Mouse (Mus musculus) forebrain, embryonic 14.5 days (tissue): ENCODE results near the gene Fastk. TPM values are rescaled to one million over a fixed set of nuclear protein-coding genes. Genes with fewer than 3 reads are reported as not detected.
"Not testable (repeated sequence)": the region's sequence is repeated elsewhere in the genome, so short reads cannot be mapped to it uniquely, and the experiment has no call there.

ENCODE experiments used
- ATAC-seq: fragments of 200-750 bp; cut with Nextera tagmentation; 2 replicates; pipeline ENCODE4 v1.8.0; 2017; ENCODE audit warnings: mild to moderate bottlenecking, moderate library complexity
- DNase-seq: peaks from one replicate; pipeline ENCODE4 v3.0.0-alpha.2; 2015; ENCODE audit warnings: low spot score
- H3K27ac ChIP-seq: fragments of 300-500 bp; sonication (generic); 2 replicates; pipeline ENCODE4 v1.5.1; 2014; ENCODE audit warnings: low read depth, mild to moderate bottlenecking, control low read depth, low read length, moderate library complexity
- H3K27me3 ChIP-seq: fragments of 300-500 bp; sonication (generic); replicated peaks from 2 replicates; pipeline ENCODE4 v1.6.1; 2014; ENCODE audit warnings: low read length, control low read depth, mixed read lengths; ENCODE audit not compliant: control insufficient read depth, insufficient read depth
- H3K36me3 ChIP-seq: fragments of 300-500 bp; sonication (generic); 2 replicates; pipeline ENCODE4 v1.6.1; 2014; ENCODE audit warnings: low read length, control low read depth; ENCODE audit not compliant: control insufficient read depth, insufficient read depth
- H3K4me1 ChIP-seq: fragments of 300-500 bp; sonication (generic); 2 replicates; pipeline ENCODE4 v1.6.1; 2014; ENCODE audit warnings: antibody characterized with exemption, low read length, control low read depth; ENCODE audit not compliant: control insufficient read depth, insufficient read depth
- H3K4me2 ChIP-seq: fragments of 300-500 bp; sonication (generic); 2 replicates; pipeline ENCODE4 v1.6.1; 2014; ENCODE audit warnings: mild to moderate bottlenecking, control low read depth, low read length
- H3K4me3 ChIP-seq: fragments of 300-500 bp; sonication (generic); 2 replicates; pipeline ENCODE4 v1.5.1; 2014; ENCODE audit warnings: low read depth, low read length, control low read depth
- H3K9ac ChIP-seq: fragments of 300-500 bp; sonication (generic); 2 replicates; pipeline ENCODE4 v1.6.1; 2014; ENCODE audit warnings: mild to moderate bottlenecking, low read length, control low read depth, moderate library complexity
- H3K9me3 ChIP-seq: fragments of 300-500 bp; sonication (generic); replicated peaks from 2 replicates; pipeline ENCODE4 v1.6.1; 2016; ENCODE audit warnings: low read length, control low read depth, mixed read lengths; ENCODE audit not compliant: control insufficient read depth
- WGBS: fragments of 180-500 bp; shearing (Covaris S2); extraction: QIAGEN DNeasy Blood & Tissue Kit; methylation state at CpG from one replicate; pipeline ENCODE4 v1.1.7; 2014; 5-methylcytosine and 5-hydroxymethylcytosine counted together
- polyA plus RNA-seq: library from polyadenylated mRNA; unstranded; fragments of >200 nt; fragmentation: Nextera tagmentation; extraction: Ambion mirVana; gene quantifications from 2 replicates; pipeline ENCODE4 v1.2.1, GENCODE M21; 2014

Gene Fastk
- polyA plus RNA-seq, 1 experiment from 2014 or later: 89.3 TPM

- DNase-seq (no peak), ATAC-seq (no peak)
- Histone ChIP-seq H3K4me2 (no peak overlapping the region), H3K4me3 (no peak overlapping the region), H3K9me3 (no peaks in the 10 kb centered on the region), H3K9ac (no peak overlapping the region), H3K27ac (no peak overlapping the region), H3K27me3 (no peaks in the 10 kb centered on the region), H3K4me1 (no peaks in the 10 kb centered on the region), H3K36me3 (peaks cover 49% of the 10 kb centered on the region)
- WGBS: 86% methylated on average over 6 of the region's 6 CpGs
These were observed 40.3 kb downstream of the Fastk start for GRCm38 (mm10) chr5:24404594-24405360.

GRCm38 (mm10) chr5:24401969-24402368, 43.1 kb downstream of the Fastk start:
- Histone ChIP-seq H3K4me3 (no peak overlapping the region), H3K36me3 (peaks cover 45% of the 10 kb centered on the region), H3K27ac (no peak overlapping the region), H3K4me2 (no peak overlapping the region), H3K9ac (no peak overlapping the region), H3K27me3 (no peaks in the 10 kb centered on the region), H3K9me3 (no peaks in the 10 kb centered on the region), H3K4me1 (no peaks in the 10 kb centered on the region)
- no peak for DNase-seq
- 74% methylated on average over 9 of the region's 9 CpGs for WGBS
- no peak for ATAC-seq

- Histone ChIP-seq H3K27ac (no peak overlapping the region), H3K4me1 (no peaks in the 10 kb centered on the region), H3K9ac (no peak overlapping the region), H3K9me3 (no peaks in the 10 kb centered on the region), H3K4me2 (no peak overlapping the region), H3K36me3 (peaks cover 38% of the 10 kb centered on the region), H3K4me3 (no peak overlapping the region), H3K27me3 (no peaks in the 10 kb centered on the region)
- ATAC-seq (no peak), DNase-seq (no peak)
- WGBS: 94% methylated on average over 5 of the region's 5 CpGs
These were observed 44.0 kb downstream of the Fastk start for GRCm38 (mm10) chr5:24400911-24401605.

- H3K4me1 ChIP-seq: no peaks in the 10 kb centered on the region
- no peak overlapping the region for H3K27ac ChIP-seq
- no peak for ATAC-seq
- H3K9ac ChIP-seq: no peak overlapping the region
- 87% methylated on average over 11 of the region's 11 CpGs for WGBS
- peaks cover 38% of the 10 kb centered on the region; the same call in 1 of the 2 replicates for H3K36me3 ChIP-seq
- H3K4me3 ChIP-seq: no peak overlapping the region
- H3K9me3 ChIP-seq: no peaks in the 10 kb centered on the region
- no peaks in the 10 kb centered on the region for H3K27me3 ChIP-seq
- no peak for DNase-seq
- H3K4me2 ChIP-seq: no peak overlapping the region
These were observed 44.7 kb downstream of the Fastk start for GRCm38 (mm10) chr5:24400362-24400761.

- 86% methylated on average over 10 of the region's 10 CpGs for WGBS
- no peaks in the 10 kb centered on the region for H3K27me3 ChIP-seq
- ATAC-seq: no peak
- peaks cover 38% of the 10 kb centered on the region; the same call in 1 of the 2 replicates for H3K36me3 ChIP-seq
- no peaks in the 10 kb centered on the region for H3K4me1 ChIP-seq
- no peak overlapping the region for H3K27ac ChIP-seq
- no peak overlapping the region for H3K4me3 ChIP-seq
- no peak overlapping the region for H3K4me2 ChIP-seq
- no peak overlapping the region for H3K9ac ChIP-seq
- DNase-seq: no peak
- H3K9me3 ChIP-seq: no peaks in the 10 kb centered on the region
These were observed 45.4 kb downstream of the Fastk start for GRCm38 (mm10) chr5:24399686-24400085.

GRCm38 (mm10) chr5:24396254-24396653, 48.8 kb downstream of the Fastk start:
- WGBS: 94% methylated on average over 6 of the region's 6 CpGs
- not testable (repeated sequence) for H3K9me3 ChIP-seq, H3K9ac ChIP-seq

GRCm38 (mm10) chr5:24394165-24394894, 50.8 kb downstream of the Fastk start:
- H3K4me1 ChIP-seq: no peaks in the 10 kb centered on the region

More at GRCm38 (mm10) chr5:24396254-24396653, 48.8 kb downstream of the Fastk start:
- not testable (repeated sequence) for H3K27ac ChIP-seq, ATAC-seq, H3K4me3 ChIP-seq, H3K4me2 ChIP-seq, H3K4me1 ChIP-seq, H3K27me3 ChIP-seq, DNase-seq
- 0 out of 2 replicates have a peak, but pooled peaks cover 12% of the 10 kb centered on the region for H3K36me3 ChIP-seq

GRCm38 (mm10) chr5:24393392-24393997, 51.6 kb downstream of the Fastk start, which contains the start of gene Abcb8:
Abcb8 (plus strand) TSS chr5:24393663.
- Histone ChIP-seq H3K36me3 (no peaks in the 10 kb centered on the region), H3K27ac (peak within 1 kb of the TSS; percentile 84), H3K4me3 (peak within 1 kb of the TSS; percentile 58), H3K4me2 (peak within 1 kb of the TSS; percentile 58), H3K27me3 (peaks cover 8% of the 10 kb centered on the region; the same call in 1 of the 2 replicates), H3K9me3 (no peaks in the 10 kb centered on the region), H3K4me1 (no peaks in the 10 kb centered on the region), H3K9ac (peak within 1 kb of the TSS; percentile 68)
- WGBS: 19% methylated on average over 7 of the region's 7 CpGs
- DNase-seq (peak; percentile 82), ATAC-seq (no peak)

More at GRCm38 (mm10) chr5:24394165-24394894, 50.8 kb downstream of the Fastk start:
- Histone ChIP-seq H3K4me3 (peak overlapping the region; percentile 58), H3K36me3 (no peaks in the 10 kb centered on the region), H3K4me2 (peak overlapping the region; percentile 58), H3K9ac (peak overlapping the region; percentile 68), H3K27me3 (0 out of 2 replicates have a peak, but pooled peaks cover under 1% of the 10 kb centered on the region), H3K9me3 (no peaks in the 10 kb centered on the region), H3K27ac (peak overlapping the region; percentile 84)
- DNase-seq (peak; percentile 98), ATAC-seq (peak; percentile 98)
- WGBS: under 1% methylated on average over 36 of the region's 36 CpGs
